Mouse (Mus musculus) liver, embryonic 12.5 days (tissue): ENCODE results near the gene Ccdc106. TPM values are rescaled to one million over a fixed set of nuclear protein-coding genes. Genes with fewer than 3 reads are reported as not detected.

Experiments used
- ATAC-seq: fragments of 200-750 bp; cut with Nextera tagmentation; 2 replicates; pipeline ENCODE4 v1.8.0; 2017; ENCODE audit warnings: moderate number of reproducible peaks, mild to moderate bottlenecking, moderate library complexity
- H3K27ac ChIP-seq: fragments of 300-500 bp; sonication (generic); 2 replicates; pipeline ENCODE4 v1.5.1; 2016; ENCODE audit warnings: mild to moderate bottlenecking
- H3K27me3 ChIP-seq: fragments of 300-500 bp; sonication (generic); replicated peaks from 2 replicates; pipeline ENCODE4 v1.6.1; 2016; ENCODE audit warnings: mild to moderate bottlenecking, moderate library complexity
- H3K36me3 ChIP-seq: fragments of 300-500 bp; sonication (generic); 2 replicates; pipeline ENCODE4 v1.6.1; 2016; ENCODE audit warnings: mild to moderate bottlenecking, moderate library complexity
- H3K4me1 ChIP-seq: fragments of 300-500 bp; sonication (generic); 2 replicates; pipeline ENCODE4 v1.6.1; 2016
- H3K4me2 ChIP-seq: fragments of 300-500 bp; sonication (generic); 2 replicates; pipeline ENCODE4 v1.6.1; 2016; ENCODE audit warnings: mild to moderate bottlenecking, moderate library complexity
- H3K4me3 ChIP-seq: fragments of 300-500 bp; sonication (generic); 2 replicates; pipeline ENCODE4 v1.5.1; 2016; ENCODE audit warnings: mild to moderate bottlenecking, moderate library complexity
- H3K9ac ChIP-seq: fragments of 300-500 bp; sonication (generic); 2 replicates; pipeline ENCODE4 v1.6.1; 2016; ENCODE audit warnings: mild to moderate bottlenecking, moderate library complexity
- H3K9me3 ChIP-seq: fragments of 300-500 bp; sonication (generic); replicated peaks from 2 replicates; pipeline ENCODE4 v1.6.1; 2016; ENCODE audit warnings: mild to moderate bottlenecking, moderate library complexity
- WGBS: fragments of 180-500 bp; shearing (Covaris S2); methylation state at CpG from one replicate; pipeline ENCODE4 v1.1.7; 2016; ENCODE audit not compliant: insufficient replicate concordance; 5-methylcytosine and 5-hydroxymethylcytosine counted together
- polyA plus RNA-seq: library from polyadenylated mRNA; unstranded; fragments of >200 nt; fragmentation: Nextera tagmentation; extraction: Ambion mirVana; gene quantifications from 2 replicates; pipeline ENCODE4 v1.2.1, GENCODE M21; 2016

Ccdc106 gene
- polyA plus RNA-seq, result 2.2 and 2.4 TPM in 2 replicates

GRCm38 (mm10) chr7:5020000-5020681, at the start of gene Ccdc106, which contains the start of gene Zfp865:
TSS of gene Ccdc106 (plus strand) at chr7:5020553.
TSS of gene Zfp865 (plus strand) at chr7:5020376.
- peak within 1 kb of the TSS; percentile 97 for H3K27ac ChIP-seq
- peak within 1 kb of the TSS; percentile 95 for H3K9ac ChIP-seq
- peaks cover 59% of the 10 kb centered on the region for H3K36me3 ChIP-seq
- H3K9me3 ChIP-seq, result 0 out of 2 replicates have a peak, but pooled peaks cover 5% of the 10 kb centered on the region
- H3K4me2 ChIP-seq, result peak within 1 kb of the TSS; percentile 76
- ATAC-seq, result peak; percentile 87
- H3K4me1 ChIP-seq, result peaks cover 44% of the 10 kb centered on the region
- under 1% methylated on average over 44 of the region's 49 CpGs for WGBS
- peak within 1 kb of the TSS; percentile 88 for H3K4me3 ChIP-seq
- no peaks in the 10 kb centered on the region for H3K27me3 ChIP-seq

- H3K9ac ChIP-seq, result no peak within 1 kb of the TSS
Observed at GRCm38 (mm10) chr7:4971068-4971467, 49.3 kb upstream of the Ccdc106 start, which contains the start of gene Sbk3. TSS of gene Sbk3 (minus strand) at chr7:4971168.

GRCm38 (mm10) chr7:4971710-4972109, 48.6 kb upstream of the Ccdc106 start:
- H3K4me3 ChIP-seq, result no peak overlapping the region
- no peaks in the 10 kb centered on the region for H3K9me3 ChIP-seq
- H3K4me2 ChIP-seq, result no peak overlapping the region
- no peaks in the 10 kb centered on the region for H3K36me3 ChIP-seq
- H3K4me1 ChIP-seq, result no peaks in the 10 kb centered on the region
- H3K27me3 ChIP-seq, result peaks cover 14% of the 10 kb centered on the region
- WGBS, result 33% methylated on average over 7 of the region's 7 CpGs
- H3K9ac ChIP-seq, result no peak overlapping the region
- H3K27ac ChIP-seq, result no peak overlapping the region
- ATAC-seq, result no peak

More at GRCm38 (mm10) chr7:4971068-4971467, 49.3 kb upstream of the Ccdc106 start, which contains the start of gene Sbk3:
- no peak within 1 kb of the TSS for H3K4me2 ChIP-seq
- peaks cover 14% of the 10 kb centered on the region for H3K27me3 ChIP-seq
- H3K4me1 ChIP-seq, result no peaks in the 10 kb centered on the region
- H3K27ac ChIP-seq, result no peak within 1 kb of the TSS
- WGBS, result 31% methylated on average over 6 of the region's 6 CpGs
- H3K9me3 ChIP-seq, result no peaks in the 10 kb centered on the region
- no peak within 1 kb of the TSS for H3K4me3 ChIP-seq
- ATAC-seq, result no peak
- H3K36me3 ChIP-seq, result no peaks in the 10 kb centered on the region

- Histone ChIP-seq H3K36me3 (no peaks in the 10 kb centered on the region), H3K4me2 (no peak overlapping the region), H3K9ac (no peak overlapping the region), H3K27me3 (peaks cover 14% of the 10 kb centered on the region), H3K4me3 (no peak overlapping the region), H3K4me1 (no peaks in the 10 kb centered on the region), H3K27ac (no peak overlapping the region), H3K9me3 (peaks cover 4% of the 10 kb centered on the region; the same call in 1 of the 2 replicates)
- WGBS, result 49% methylated on average over 18 of the region's 18 CpGs
- no peak for ATAC-seq
Observed at GRCm38 (mm10) chr7:4972321-4973047, 47.9 kb upstream of the Ccdc106 start.

GRCm38 (mm10) chr7:4975455-4975854, 44.9 kb upstream of the Ccdc106 start:
- Histone ChIP-seq H3K9me3 (peaks cover 4% of the 10 kb centered on the region; the same call in 1 of the 2 replicates), H3K27ac (no peak overlapping the region), H3K4me2 (no peak overlapping the region), H3K4me1 (no peaks in the 10 kb centered on the region), H3K27me3 (peaks cover 14% of the 10 kb centered on the region), H3K36me3 (no peaks in the 10 kb centered on the region), H3K4me3 (no peak overlapping the region), H3K9ac (no peak overlapping the region)
- peak; percentile 44; the same call in 1 of the 2 replicates for ATAC-seq
- WGBS, result 29% methylated on average over 4 of the region's 4 CpGs

GRCm38 (mm10) chr7:4976832-4977231, 43.5 kb upstream of the Ccdc106 start:
- Histone ChIP-seq H3K4me1 (no peaks in the 10 kb centered on the region), H3K4me3 (no peak overlapping the region), H3K27me3 (peaks cover 10% of the 10 kb centered on the region), H3K4me2 (no peak overlapping the region), H3K36me3 (no peaks in the 10 kb centered on the region), H3K9ac (no peak overlapping the region), H3K27ac (no peak overlapping the region), H3K9me3 (peaks cover 4% of the 10 kb centered on the region; the same call in 1 of the 2 replicates)
- 77% methylated on average over 7 of the region's 7 CpGs for WGBS
- ATAC-seq, result no peak

GRCm38 (mm10) chr7:4988250-4988649, 32.1 kb upstream of the Ccdc106 start:
- ATAC-seq, result no peak
- 43% methylated on average over 2 of the region's 2 CpGs for WGBS
- Histone ChIP-seq H3K4me2 (no peak overlapping the region), H3K4me3 (no peak overlapping the region), H3K27ac (no peak overlapping the region), H3K36me3 (peaks cover 11% of the 10 kb centered on the region), H3K9ac (no peak overlapping the region), H3K27me3 (peaks cover 25% of the 10 kb centered on the region), H3K4me1 (no peaks in the 10 kb centered on the region), H3K9me3 (no peaks in the 10 kb centered on the region)

GRCm38 (mm10) chr7:4993347-4993998, 26.9 kb upstream of the Ccdc106 start:
- Histone ChIP-seq H3K4me3 (no peak overlapping the region), H3K27ac (no peak overlapping the region), H3K27me3 (peaks cover 63% of the 10 kb centered on the region), H3K9me3 (no peaks in the 10 kb centered on the region), H3K9ac (no peak overlapping the region), H3K36me3 (peaks cover 17% of the 10 kb centered on the region), H3K4me2 (no peak overlapping the region), H3K4me1 (no peaks in the 10 kb centered on the region)
- 22% methylated on average over 55 of the region's 55 CpGs for WGBS
- ATAC-seq, result no peak

- no peaks in the 10 kb centered on the region for H3K9me3 ChIP-seq
- H3K4me3 ChIP-seq, result no peak overlapping the region
- H3K36me3 ChIP-seq, result peaks cover 17% of the 10 kb centered on the region
- no peak overlapping the region for H3K27ac ChIP-seq
- ATAC-seq, result no peak
- no peak overlapping the region for H3K9ac ChIP-seq
- peaks cover 63% of the 10 kb centered on the region for H3K27me3 ChIP-seq
- H3K4me2 ChIP-seq, result 0 out of 2 replicates have a peak overlapping the region, but pooled peaks have one; percentile 3
- 31% methylated on average over 59 of the region's 59 CpGs for WGBS
- H3K4me1 ChIP-seq, result no peaks in the 10 kb centered on the region
Observed at GRCm38 (mm10) chr7:4993999-4994788, 26.2 kb upstream of the Ccdc106 start.

- no peaks in the 10 kb centered on the region for H3K4me1 ChIP-seq
- no peak overlapping the region for H3K27ac ChIP-seq
- peak overlapping the region; percentile 65 for H3K4me2 ChIP-seq
- ATAC-seq, result peak; percentile 13; the same call in 1 of the 2 replicates
- H3K36me3 ChIP-seq, result peaks cover 17% of the 10 kb centered on the region
- peak overlapping the region; percentile 61; the same call in 1 of the 2 replicates for H3K9ac ChIP-seq
- peak overlapping the region; percentile 56 for H3K4me3 ChIP-seq
- no peaks in the 10 kb centered on the region for H3K9me3 ChIP-seq
- 7% methylated on average over 19 of the region's 19 CpGs for WGBS
- peaks cover 63% of the 10 kb centered on the region for H3K27me3 ChIP-seq
Observed at GRCm38 (mm10) chr7:4995268-4996002, 24.9 kb upstream of the Ccdc106 start.
